Mouse (Mus musculus) monocyte, adult 5-6 weeks (primary cell): Measurements from ENCODE around the gene Dtwd1. TPM values are rescaled to one million over a fixed set of nuclear protein-coding genes. Genes with fewer than 3 reads are reported as not detected.
"Not testable (repeated sequence)": the region's sequence is repeated elsewhere in the genome, so short reads cannot be mapped to it uniquely, and the experiment has no call there.

Experiments
- ATAC-seq: fragments of 153-309, 156-312 bp; replicated peaks from 2 replicates; pipeline ENCODE4 v1.8.0; 2017; ENCODE audit warnings: mild to moderate bottlenecking; ENCODE audit not compliant: low TSS enrichment, insufficient number of reproducible peaks, severe bottlenecking, poor library complexity, low FRiP score
- total RNA-seq: library from RNA; stranded (forward); fragments of 200-1000, 200-491, 200-594 nt; gene quantifications from 3 replicates; pipeline ENCODE4 v1.2.3, GENCODE M21; 2017

Gene Dtwd1
- 1.4 to 6.0 TPM (median 4.1 TPM) in 3 replicates for total RNA-seq

- peak; percentile 98 for ATAC-seq
Observed at GRCm38 (mm10) chr2:126151855-126152571, at the start of gene Dtwd1, which contains the start of gene Fam227b. Gene Dtwd1, plus strand, starts transcription at chr2:126152141. Gene Fam227b, minus strand, starts transcription at chr2:126152004.

GRCm38 (mm10) chr2:126147723-126148122 lies 4.2 kb upstream of the Dtwd1 start:
- no peak for ATAC-seq

- ATAC-seq, result no peak
Observed at GRCm38 (mm10) chr2:126165277-126166018, 13.5 kb downstream of the Dtwd1 start.

DNA sequence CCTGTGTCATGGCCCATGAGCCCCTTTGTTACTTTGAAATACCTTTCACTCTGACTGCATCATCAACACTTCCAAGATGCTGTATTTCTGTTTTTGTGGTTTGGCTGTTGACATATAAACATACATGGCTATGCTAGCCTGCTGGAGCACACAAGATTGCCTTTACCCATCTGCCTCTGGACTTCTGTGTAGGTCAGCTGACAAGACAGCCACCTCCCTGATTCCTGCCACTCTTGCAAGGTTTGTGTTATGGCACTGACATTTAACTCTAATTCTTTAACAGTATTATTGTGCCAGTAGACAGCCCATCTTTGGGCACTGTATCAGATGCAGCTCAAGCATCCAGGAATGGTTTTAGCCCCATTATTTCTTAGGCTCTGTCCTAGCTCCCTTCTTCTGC lies 14.4 kb downstream of the Dtwd1 start:
- no peak for ATAC-seq

GRCm38 (mm10) chr2:126166848-126167617 lies 15.1 kb downstream of the Dtwd1 start:
- no peak for ATAC-seq

- no peak for ATAC-seq
Observed at GRCm38 (mm10) chr2:126171427-126171826, 19.5 kb downstream of the Dtwd1 start.

DNA sequence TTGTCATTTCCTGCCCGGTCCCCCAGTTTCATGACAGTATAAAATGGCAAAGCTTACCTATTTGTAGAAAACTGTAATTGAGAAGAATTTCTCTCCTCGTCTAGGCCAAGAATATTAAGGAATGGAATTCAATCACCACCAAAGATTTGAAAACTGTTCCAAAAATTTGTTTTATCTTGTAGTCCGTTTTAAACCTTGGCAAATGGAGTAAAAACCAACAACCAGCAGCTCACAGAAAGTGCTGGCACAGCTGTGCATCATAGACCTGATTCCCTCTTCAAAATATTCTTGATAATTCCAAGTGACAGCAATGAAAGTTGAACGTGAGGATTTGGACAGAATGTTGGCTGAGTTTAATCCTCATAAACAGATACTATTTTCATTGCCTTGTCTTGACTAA lies 39.4 kb downstream of the Dtwd1 start:
- no peak for ATAC-seq

GRCm38 (mm10) chr2:126192129-126192528 lies 40.2 kb downstream of the Dtwd1 start:
- no peak for ATAC-seq

- no peak for ATAC-seq
Observed at GRCm38 (mm10) chr2:126195631-126196356, 43.9 kb downstream of the Dtwd1 start.

DNA sequence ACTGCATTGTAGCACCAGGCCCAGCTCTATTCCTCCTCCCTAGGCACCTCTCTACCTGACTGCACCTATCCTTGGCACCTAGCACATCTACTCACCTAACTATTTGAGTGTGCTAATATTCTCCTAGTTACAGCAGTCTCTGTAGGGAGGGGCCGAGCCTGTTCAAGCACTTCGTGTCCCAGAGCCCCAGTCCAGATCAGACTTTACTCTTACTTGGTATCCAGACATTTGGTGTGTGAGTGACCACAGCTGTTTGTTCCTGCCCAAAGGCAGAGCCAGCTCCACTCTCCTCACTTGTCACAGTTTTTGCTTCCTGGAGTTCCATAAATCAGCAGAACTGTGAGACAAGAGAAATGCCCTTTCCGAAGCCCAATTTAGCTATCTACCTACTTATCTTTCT lies 47.0 kb downstream of the Dtwd1 start:
- no peak for ATAC-seq

DNA sequence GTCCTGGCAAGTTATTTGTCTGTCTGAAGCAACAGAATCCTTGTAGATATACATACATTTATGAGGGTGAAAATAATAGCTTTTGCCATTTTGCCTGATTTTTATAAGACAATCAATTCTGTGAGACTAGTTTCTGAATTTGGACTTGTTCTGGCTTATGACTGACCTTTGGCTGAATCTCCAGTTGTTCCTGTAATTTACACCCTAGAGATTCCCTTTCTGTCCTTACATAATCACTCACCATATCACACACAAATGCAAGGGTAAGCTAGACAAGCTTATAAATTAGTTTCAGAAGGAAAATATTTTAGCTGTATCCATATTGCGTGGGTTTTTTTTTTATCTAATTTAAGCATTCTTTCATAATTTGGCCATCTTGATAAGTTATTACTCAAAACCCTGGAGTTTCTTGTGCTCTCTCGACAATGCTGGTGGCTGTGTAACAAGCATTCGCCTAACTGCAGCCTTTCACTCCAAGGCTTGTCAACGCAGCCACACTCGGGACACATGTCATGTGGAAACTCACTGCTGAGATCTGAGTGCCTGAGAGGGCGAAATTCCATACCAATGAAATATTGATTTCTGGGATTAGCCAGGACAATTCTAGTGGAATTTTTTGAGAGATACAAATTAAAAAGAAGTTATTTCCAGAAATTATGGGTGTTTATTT lies 59.2 kb downstream of the Dtwd1 start:
- ATAC-seq, result no peak

GRCm38 (mm10) chr2:126214800-126215199 lies 62.9 kb downstream of the Dtwd1 start, which contains the start of gene Gm17555:
Gene Gm17555, plus strand, starts transcription at chr2:126215100.
- not testable (repeated sequence) for ATAC-seq

Other genes with a start within 250 kb of the Dtwd1 start
- 0.32 to 0.68 TPM in 2 of 3 replicates, not detected in the other for gene Fgf7, start 117.5 kb upstream of the Dtwd1 start, total RNA-seq
- gene Fam227b, start 137 bp upstream of the Dtwd1 start, total RNA-seq, result 0.48 TPM in 1 of 3 replicates, not detected in the others
- not detected in 3 replicates for gene Gm17555, start 63.0 kb downstream of the Dtwd1 start, total RNA-seq